Mouse (Mus musculus) layer of hippocampus, postnatal 36 days (tissue): ENCODE data around the gene Mfsd4b2. TPM values are rescaled to one million over a fixed set of nuclear protein-coding genes. Genes with fewer than 3 reads are reported as not detected.

ENCODE experiments used
- DNase-seq, 2 experiments: peaks; one replicate each; pipeline ENCODE4 v3.0.0; 2022
- total RNA-seq, 2 experiments: library from RNA; stranded (reverse); gene quantifications; 2 replicates each; pipeline ENCODE4 v1.2.3; 2021

Gene Mfsd4b2
- total RNA-seq, 2 experiments from 2014 or later: 0.45 to 0.56 TPM

- no peak for DNase-seq
Observed at GRCm38 (mm10) chr10:39893702-39894697, 32.7 kb downstream of the Mfsd4b2 start.

- DNase-seq: no peak
Observed at GRCm38 (mm10) chr10:39888621-39889020, 38.1 kb downstream of the Mfsd4b2 start.

Other genes starting within 250 kb of the Mfsd4b2 start
- 10 to 100 TPM; 37.3 to 44.2 TPM for gene Rev3l, start 194.8 kb downstream of the Mfsd4b2 start, total RNA-seq
- gene Mfsd4b4, start 27.7 kb downstream of the Mfsd4b2 start, total RNA-seq: 1 to 10 TPM; 7.6 to 8.9 TPM
- not detected for gene Mfsd4b3, start 33.2 kb upstream of the Mfsd4b2 start, total RNA-seq
- gene Mfsd4b5, start 59.7 kb upstream of the Mfsd4b2 start, total RNA-seq: under 1 TPM; 0.38 to 0.57 TPM
- 1 to 10 TPM in 1 of 2 experiments, under 1 TPM in 1; 0.67 to 1.2 TPM for gene Mfsd4b1, start 98.3 kb upstream of the Mfsd4b2 start, total RNA-seq
- 1 to 10 TPM; 3.0 to 4.0 TPM for gene Slc16a10, start 215.3 kb upstream of the Mfsd4b2 start, total RNA-seq